Mouse (Mus musculus): ENCODE data around the gene Slc6a14. TPM values are rescaled to one million over a fixed set of nuclear protein-coding genes. Genes with fewer than 3 reads are reported as not detected.

Gene Slc6a14
- total RNA-seq (2021): under 1 TPM; 0.15 to 0.17 TPM

DNA sequence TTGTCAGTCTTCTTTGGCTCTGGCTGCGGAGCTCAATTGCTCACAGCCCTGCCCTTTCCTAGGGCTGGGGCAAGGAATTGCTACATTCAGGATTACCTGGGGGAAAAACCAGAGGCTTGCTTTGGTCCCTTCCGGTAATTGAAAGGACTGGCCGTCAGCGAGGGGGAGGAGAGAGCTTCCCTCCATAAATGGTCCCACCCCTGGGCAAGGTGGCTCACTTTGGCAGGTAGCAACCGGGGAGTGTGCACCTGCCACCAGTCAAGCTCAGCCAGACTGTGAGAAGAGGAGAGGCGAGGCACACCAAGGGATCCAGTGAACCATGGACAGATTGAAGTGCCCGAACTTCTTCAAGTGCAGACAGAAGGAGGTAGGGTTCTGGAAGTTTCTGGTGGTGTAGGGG, at the start of gene Slc6a14:
TSS of gene Slc6a14 (plus strand) at position 68 of the 400 bp plus-strand sequence.
- intact Hi-C loops (cut with DNase I): no loop called here

DNA sequence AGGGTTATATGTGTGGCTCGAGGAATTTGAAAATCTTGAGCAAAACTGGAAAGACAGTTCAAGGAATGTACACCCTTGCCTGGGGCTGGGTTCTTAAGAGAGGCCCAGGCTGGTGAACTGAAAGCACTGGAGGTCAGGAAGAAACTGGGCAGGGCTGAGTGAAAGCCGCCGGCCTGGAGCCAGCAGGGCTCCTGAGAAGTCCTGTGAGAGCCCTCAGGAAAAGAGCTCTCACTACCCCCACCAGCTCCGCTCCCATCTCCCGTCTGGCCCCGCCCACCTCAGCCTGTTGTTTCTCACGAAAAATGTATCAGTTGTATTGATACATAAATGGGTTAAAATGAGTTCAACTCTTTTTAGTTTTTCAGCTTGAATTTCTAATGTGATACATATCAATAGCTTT, 43.8 kb upstream of the Slc6a14 start:
- intact Hi-C loops (cut with DNase I): no loop called here
- DNase-seq: peak in 1 of 2 experiments; percentile 1

More for the DNA sequence above, at the start of gene Slc6a14:
- DNase-seq: no peak

DNA sequence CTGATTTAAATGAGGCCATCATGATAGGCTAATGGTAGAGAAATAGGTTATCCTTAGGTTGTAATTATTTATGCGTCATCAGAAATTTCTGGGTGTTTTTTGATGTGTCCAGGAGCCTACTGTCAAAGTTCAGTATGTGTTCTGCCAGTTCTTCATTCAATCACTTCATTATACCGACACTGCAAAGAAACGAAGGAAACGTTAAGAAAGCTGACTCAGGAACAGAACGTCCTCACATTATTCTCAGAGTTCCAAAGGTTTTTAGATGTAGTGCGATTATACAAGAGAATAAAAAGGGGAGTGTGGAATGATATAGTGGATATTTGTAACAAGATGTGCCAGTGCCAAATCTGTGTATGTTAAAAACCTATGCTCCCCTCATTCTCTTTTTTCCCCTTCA, 19.5 kb upstream of the Slc6a14 start:
- no peak for DNase-seq
- intact Hi-C loops (cut with DNase I): no loop called here

DNA sequence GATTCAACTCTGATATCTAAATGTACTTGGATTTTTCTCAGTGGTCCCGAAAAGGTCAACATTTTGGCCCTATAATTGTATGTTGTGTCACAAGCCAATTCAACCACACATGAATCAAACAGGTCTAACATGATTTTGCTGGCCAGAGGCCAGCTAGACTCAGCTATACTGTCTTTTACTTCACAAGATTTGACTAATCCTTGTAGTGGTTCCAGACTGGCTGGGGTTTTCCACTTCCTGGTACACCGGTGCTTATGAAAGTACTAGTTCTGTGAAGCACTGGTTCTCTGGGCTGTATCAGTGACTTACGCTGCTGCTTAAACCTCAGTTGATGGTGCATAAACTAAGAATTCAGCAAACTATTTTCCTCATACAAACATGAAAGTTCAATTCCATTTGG, 19.0 kb upstream of the Slc6a14 start:
- DNase-seq: no peak
- intact Hi-C loops (cut with DNase I): no loop called here

DNA sequence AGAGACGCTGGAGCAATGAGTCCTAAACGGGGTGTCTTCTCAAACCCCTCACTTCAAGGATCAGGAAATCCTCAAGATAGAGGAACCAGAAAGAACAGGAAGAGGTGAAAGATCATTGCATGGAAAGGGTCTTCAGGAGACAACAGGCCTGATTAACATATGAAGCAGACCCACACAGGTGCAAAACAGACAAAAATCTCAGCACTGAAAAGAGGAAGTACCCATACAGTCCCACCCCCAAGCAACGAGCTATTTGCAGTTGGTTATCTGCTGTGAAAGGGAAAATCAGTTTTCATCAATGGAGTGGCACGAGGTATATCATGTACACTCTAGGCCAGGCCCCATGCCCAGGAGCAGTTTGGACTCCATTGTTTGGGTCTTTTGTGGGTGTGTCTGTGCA, 13.1 kb upstream of the Slc6a14 start:
- intact Hi-C loops (cut with DNase I): no loop called here
- DNase-seq: no peak

DNA sequence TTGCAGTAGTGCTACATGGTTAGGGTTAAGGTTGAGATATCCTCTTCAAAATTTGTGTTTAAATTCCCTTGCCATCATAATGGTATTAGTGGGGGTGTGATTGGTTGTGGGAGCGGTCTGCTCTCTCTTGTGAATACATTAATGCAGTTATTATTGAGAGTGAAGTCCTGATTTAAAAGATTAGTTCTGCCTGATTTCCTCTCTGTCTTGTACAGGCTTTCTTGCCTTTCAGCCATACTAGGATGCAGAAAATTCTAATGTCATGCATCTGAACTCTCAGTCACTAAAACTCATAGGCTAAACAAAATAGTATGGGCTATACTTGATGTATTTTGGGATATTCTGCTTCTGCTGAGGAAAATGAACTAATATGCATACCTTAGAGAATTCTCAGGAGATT, 10.2 kb upstream of the Slc6a14 start:
- intact Hi-C loops (cut with DNase I): no loop called here
- no peak for DNase-seq

DNA sequence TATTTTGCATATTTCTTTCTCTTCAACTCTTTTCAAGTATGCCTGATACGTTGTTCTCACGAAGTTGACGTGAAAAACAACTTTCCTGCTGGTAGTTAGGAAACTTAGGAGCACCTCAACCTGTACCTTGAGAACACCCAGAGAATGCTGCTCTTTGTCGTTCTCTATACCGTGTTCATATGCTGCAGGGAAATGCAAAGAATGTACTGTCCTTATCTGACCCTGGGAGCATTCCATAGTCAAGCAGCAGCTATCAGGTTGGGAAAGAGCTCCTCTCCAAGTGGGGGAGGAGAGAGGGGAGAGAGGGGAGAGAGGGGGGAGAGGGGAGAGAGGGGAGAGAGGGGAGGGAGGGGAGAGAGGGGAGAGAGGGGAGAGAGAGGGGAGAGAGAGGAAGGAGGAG, 597 bp downstream of the Slc6a14 start:
- DNase-seq: no peak
- intact Hi-C loops (cut with DNase I): no loop called here

DNA sequence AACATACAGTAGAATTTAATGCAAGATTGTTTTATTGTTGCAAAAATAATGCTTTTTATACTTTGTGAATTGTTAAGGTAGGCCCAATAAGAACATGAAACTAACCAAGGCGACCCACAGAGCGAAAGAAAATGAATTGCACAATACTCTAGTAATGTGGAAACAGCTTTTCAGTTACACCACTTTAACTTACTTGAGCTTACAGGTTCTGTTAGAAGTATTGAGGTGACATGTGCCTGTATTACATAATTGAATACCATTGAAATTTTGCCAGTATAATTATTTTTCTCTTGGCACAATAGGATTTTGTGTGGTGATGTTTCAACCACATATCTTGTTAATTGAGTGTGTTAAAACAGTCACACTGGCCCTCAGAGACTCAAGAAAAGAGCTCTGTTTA, 2.2 kb downstream of the Slc6a14 start:
- intact Hi-C loops (cut with DNase I): no loop called here

DNA sequence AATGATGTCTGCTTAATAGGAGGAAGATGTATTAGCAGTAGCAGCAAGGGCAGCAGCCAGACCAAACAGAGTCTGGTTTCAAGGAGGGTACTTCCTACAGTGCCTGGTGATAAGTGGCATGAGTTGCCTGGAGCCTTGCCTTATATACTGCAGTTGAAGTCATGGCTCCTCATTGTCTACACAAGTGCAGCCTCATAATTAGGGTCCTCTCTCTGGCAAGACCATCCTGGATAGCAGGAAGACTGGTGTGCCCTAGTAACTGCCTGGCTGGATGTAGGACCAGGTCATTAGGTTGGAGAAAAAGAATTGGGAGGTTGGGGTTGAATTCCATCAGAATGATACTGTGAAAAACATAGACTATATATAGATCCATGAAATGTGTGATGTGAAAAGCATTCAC, 30.3 kb downstream of the Slc6a14 start, which contains the start of gene Gm28269:
TSS of gene Gm28269 (minus strand) at position 101 of the 400 bp plus-strand sequence.
- no peak for DNase-seq
- intact Hi-C loops (cut with DNase I): no loop called here

More for the DNA sequence above, 2.2 kb downstream of the Slc6a14 start:
- no peak for DNase-seq

Other genes starting within 250 kb of the Slc6a14 start
- 1 to 10 TPM in 1 of 2 experiments, under 1 TPM in 1; 0.98 to 1.2 TPM for gene Agtr2, start 230.4 kb upstream of the Slc6a14 start, total RNA-seq (2021)
- not detected for gene Gm28269, start 30.2 kb downstream of the Slc6a14 start, total RNA-seq (2021)